ENCODE assay signal across 9 mouse cellular contexts in the genomic region with DNA sequence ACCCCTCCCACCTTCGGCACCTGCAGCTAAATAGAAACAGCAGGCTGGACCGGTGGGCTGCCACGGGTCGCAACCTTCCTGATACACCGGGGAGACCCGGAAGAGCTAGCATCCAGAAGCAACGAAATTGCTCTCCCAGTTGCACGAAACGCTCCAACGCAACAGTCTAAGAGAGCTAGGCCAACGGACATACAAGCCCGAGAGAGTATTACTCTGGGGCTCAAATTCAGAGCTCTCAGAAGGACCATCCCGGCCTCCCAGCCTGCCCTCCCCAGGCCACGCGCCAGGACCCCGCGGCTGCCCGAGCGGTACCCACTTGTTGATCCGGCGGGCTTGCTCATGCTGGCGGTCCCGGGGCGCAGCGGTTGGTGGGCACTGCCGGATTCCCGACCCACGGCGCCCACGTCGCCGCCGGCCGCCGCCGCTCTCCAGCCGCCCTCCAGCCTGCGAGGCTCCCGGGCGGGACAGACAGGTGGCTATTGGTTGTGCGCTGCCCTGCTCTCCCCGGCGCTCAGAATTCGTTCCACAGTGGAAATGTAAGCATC. TPM values are rescaled to one million over a fixed set of nuclear protein-coding genes. Genes with fewer than 3 reads are reported as not detected.
A peak's percentile ranks its signal among the peaks of the same experiment; 100 is the strongest.
DNase-seq lines count a peak whose midpoint lies in the region; ATAC-seq and TF ChIP-seq lines count a peak whose summit lies in the region.
"Had no signal": no experiment of that assay in that cellular context is flagged by ENCODE, and none has a peak within 500 bp of the region (broad histone marks: within the 10 kb centered on the region; RNA-seq: fewer than 3 reads in every experiment).

No protein-coding gene starts in this region.

- no peak for DNase-seq in kidney, postnatal 0 days (ENCODE audit: low spot score)
- DNase-seq in forebrain, embryonic 14.5 days (ENCODE audit: low spot score), result no peak
- peak; percentile 96 for DNase-seq in midbrain, embryonic 11.5 days (ENCODE audit: low spot score, missing footprints)
- DNase-seq in spleen, adult 12 weeks (ENCODE audit: low spot score), result no peak
- DNase-seq in adrenal gland, adult 2 months, result no peak
- DNase-seq: cerebellum, adult 9-10 months had no signal

- no peaks in the 10 kb centered on the region for H3K36me3 ChIP-seq in kidney, postnatal 0 days (ENCODE audit: insufficient read depth, low read length)
- no peaks in the 10 kb centered on the region for H3K36me3 ChIP-seq in kidney, embryonic 14.5 days (ENCODE audit: control insufficient read depth, insufficient read depth, low read length)
- no peaks in the 10 kb centered on the region for H3K36me3 ChIP-seq in forebrain, embryonic 14.5 days (ENCODE audit: control insufficient read depth, insufficient read depth, low read length)
- H3K36me3 ChIP-seq in midbrain, embryonic 11.5 days (ENCODE audit: control insufficient read depth, insufficient read depth, low read length), result no peaks in the 10 kb centered on the region

- TF ChIP-seq CTCF in kidney, postnatal 0 days (IDR thresholded peaks at IDR 0.05; ENCODE audit: low read depth), result no peak
- no peak for TF ChIP-seq CTCF in cortical plate, adult 2 months (IDR thresholded peaks at IDR 0.05; ENCODE audit: extremely low read depth, insufficient read depth, low read length)

- TF ChIP-seq POLR2A in cortical plate, adult 2 months (IDR thresholded peaks at IDR 0.05; ENCODE audit: extremely low read depth, insufficient read depth, low read length), result no peak

- no peak for ATAC-seq in kidney, postnatal 0 days (replicated peaks; ENCODE audit: low FRiP score, low read depth)
- no peak for ATAC-seq in kidney, embryonic 14.5 days (ENCODE audit: low FRiP score, low TSS enrichment)
- no peak for ATAC-seq in forebrain, embryonic 14.5 days
- no peak for ATAC-seq in midbrain, embryonic 11.5 days (ENCODE audit: low FRiP score)

- 2% methylated on average over 44 of the region's 44 CpGs for WGBS in kidney, postnatal 0 days
- under 1% methylated on average over 44 of the region's 44 CpGs for WGBS in kidney, embryonic 14.5 days
- under 1% methylated on average over 44 of the region's 44 CpGs for WGBS in forebrain, embryonic 14.5 days
- under 1% methylated on average over 44 of the region's 44 CpGs for WGBS in midbrain, embryonic 11.5 days

- H3K9ac ChIP-seq in kidney, postnatal 0 days (ENCODE audit: low read depth, low read length), result no peak overlapping the region
- H3K9ac ChIP-seq in kidney, embryonic 14.5 days (ENCODE audit: low read depth, low read length), result no peak overlapping the region
- peak overlapping the region; percentile 90 for H3K9ac ChIP-seq in forebrain, embryonic 14.5 days (ENCODE audit: low read length)
- H3K9ac ChIP-seq in midbrain, embryonic 11.5 days (ENCODE audit: low read length), result peak overlapping the region; percentile 85

- H3K4me1 ChIP-seq in kidney, postnatal 0 days (replicated peaks; ENCODE audit: insufficient read depth, low read length), result peaks cover 10% of the 10 kb centered on the region; the same call in 1 of the 2 replicates
- H3K4me1 ChIP-seq in kidney, embryonic 14.5 days (ENCODE audit: control insufficient read depth, insufficient read depth, low read length), result peaks cover 19% of the 10 kb centered on the region; the same call in 1 of the 2 replicates
- H3K4me1 ChIP-seq in cortical plate, adult 2 months (ENCODE audit: control insufficient read depth, insufficient read depth, low read length), result no peaks in the 10 kb centered on the region
- peaks cover 35% of the 10 kb centered on the region for H3K4me1 ChIP-seq in forebrain, embryonic 14.5 days (ENCODE audit: control insufficient read depth, insufficient read depth, low read length)
- peaks cover 42% of the 10 kb centered on the region for H3K4me1 ChIP-seq in midbrain, embryonic 11.5 days (ENCODE audit: control insufficient read depth, insufficient read depth, low read length)

- H3K27ac ChIP-seq in kidney, postnatal 0 days, result no peak overlapping the region
- no peak overlapping the region for H3K27ac ChIP-seq in kidney, embryonic 14.5 days (ENCODE audit: low read depth, low read length)
- H3K27ac ChIP-seq in cortical plate, adult 2 months (ENCODE audit: insufficient read depth, low read length), result peak overlapping the region; percentile 60; the same call in 1 of the 2 replicates
- H3K27ac ChIP-seq in forebrain, embryonic 14.5 days (ENCODE audit: low read depth, low read length), result peak overlapping the region; percentile 75
- H3K27ac ChIP-seq in midbrain, embryonic 11.5 days (ENCODE audit: low read depth, low read length), result peak overlapping the region; percentile 61; the same call in 1 of the 2 replicates

- no peaks in the 10 kb centered on the region for H3K9me3 ChIP-seq in kidney, postnatal 0 days (replicated peaks; ENCODE audit: low read length)
- no peaks in the 10 kb centered on the region; the same call in 1 of the 2 replicates for H3K9me3 ChIP-seq in kidney, embryonic 14.5 days (ENCODE audit: control insufficient read depth, low read length)
- no peaks in the 10 kb centered on the region for H3K9me3 ChIP-seq in forebrain, embryonic 14.5 days (replicated peaks; ENCODE audit: control insufficient read depth, low read length)
- H3K9me3 ChIP-seq in midbrain, embryonic 11.5 days (ENCODE audit: control insufficient read depth, low read length), result no peaks in the 10 kb centered on the region

- H3K27me3 ChIP-seq in kidney, postnatal 0 days (ENCODE audit: insufficient read depth, low read length), result peaks cover 92% of the 10 kb centered on the region
- H3K27me3 ChIP-seq in kidney, embryonic 14.5 days (ENCODE audit: control insufficient read depth, insufficient read depth, low read length), result peaks cover 99% of the 10 kb centered on the region
- H3K27me3 ChIP-seq in forebrain, embryonic 14.5 days (replicated peaks; ENCODE audit: control insufficient read depth, insufficient read depth, low read length), result 0 out of 2 replicates have a peak, but pooled peaks cover 4% of the 10 kb centered on the region
- peaks cover 74% of the 10 kb centered on the region for H3K27me3 ChIP-seq in midbrain, embryonic 11.5 days (ENCODE audit: control insufficient read depth, insufficient read depth, low read length)

- H3K4me2 ChIP-seq in kidney, postnatal 0 days (ENCODE audit: low read length), result peak overlapping the region; percentile 5; the same call in 1 of the 2 replicates
- H3K4me2 ChIP-seq in kidney, embryonic 14.5 days (replicated peaks; ENCODE audit: low read depth, low read length), result no peak overlapping the region; the same call in 1 of the 2 replicates
- H3K4me2 ChIP-seq in forebrain, embryonic 14.5 days (ENCODE audit: low read length), result peak overlapping the region; percentile 86
- peak overlapping the region; percentile 72 for H3K4me2 ChIP-seq in midbrain, embryonic 11.5 days

- no peak overlapping the region; the same call in 1 of the 2 replicates for H3K4me3 ChIP-seq in kidney, postnatal 0 days (replicated peaks; ENCODE audit: low read depth, low read length)
- H3K4me3 ChIP-seq in kidney, embryonic 14.5 days (ENCODE audit: low read length), result no peak overlapping the region
- H3K4me3 ChIP-seq in cortical plate, adult 2 months (ENCODE audit: insufficient read depth, low read length), result peak overlapping the region; percentile 47
- H3K4me3 ChIP-seq in forebrain, embryonic 14.5 days (ENCODE audit: low read depth, low read length), result peak overlapping the region; percentile 68
- H3K4me3 ChIP-seq in midbrain, embryonic 11.5 days (ENCODE audit: low read depth, low read length), result peak overlapping the region; percentile 61

RNA-seq across cellular contexts. Expression of gene Nr2e1, which starts 0.8 kb away (rescaled TPM):
- polyA plus RNA-seq in kidney, postnatal 0 days (2015; fragmentation: Nextera tagmentation; extraction: Ambion mirVana), result not detected in 2 replicates
- polyA plus RNA-seq in kidney, embryonic 14.5 days (2014; fragmentation: Nextera tagmentation; extraction: Ambion mirVana), result not detected in 2 replicates
- polyA plus RNA-seq in cortical plate, adult 2 months (2012; rRNA removed), result 15.2 and 18.6 TPM in 2 replicates
- polyA plus RNA-seq in forebrain, embryonic 14.5 days (2014; fragmentation: Nextera tagmentation; extraction: Ambion mirVana), result 33.2 and 39.4 TPM in 2 replicates
- 32.2 and 32.6 TPM in 2 replicates for polyA plus RNA-seq in midbrain, embryonic 11.5 days (2014; fragmentation: Nextera tagmentation; extraction: Ambion mirVana)
- total RNA-seq in adrenal gland, adult 2 months (2021), result not detected
- polyA plus RNA-seq in adrenal gland, adult 2 months (2012; rRNA removed), result not detected in 2 replicates
- polyA plus RNA-seq: intestine, embryonic 14.5 days had no signal

RNA-seq across cellular contexts. Expression of gene Ostm1, which starts 1.0 kb away (rescaled TPM):
- 26.6 and 27.9 TPM in 2 replicates for polyA plus RNA-seq in kidney, postnatal 0 days (2015; fragmentation: Nextera tagmentation; extraction: Ambion mirVana)
- polyA plus RNA-seq in kidney, embryonic 14.5 days (2014; fragmentation: Nextera tagmentation; extraction: Ambion mirVana), result 8.5 and 12.9 TPM in 2 replicates
- polyA plus RNA-seq in cortical plate, adult 2 months (2012; rRNA removed), result 45.4 TPM in 2 replicates
- 54.2 and 54.9 TPM in 2 replicates for polyA plus RNA-seq in forebrain, embryonic 14.5 days (2014; fragmentation: Nextera tagmentation; extraction: Ambion mirVana)
- polyA plus RNA-seq in midbrain, embryonic 11.5 days (2014; fragmentation: Nextera tagmentation; extraction: Ambion mirVana), result 28.5 and 29.2 TPM in 2 replicates
- total RNA-seq in adrenal gland, adult 2 months (2021), result 10 to 100 TPM; 22.9 to 34.0 TPM
- 29.7 and 33.0 TPM in 2 replicates for polyA plus RNA-seq in adrenal gland, adult 2 months (2012; rRNA removed)

Comparison
In these comparisons a context has a peak if more than half of its experiments do, and no peak if none do; other contexts are left out.
1. H3K27ac ChIP-seq: peak in cortical plate, adult 2 months (single experiment), forebrain, embryonic 14.5 days (single experiment) and midbrain, embryonic 11.5 days (single experiment); none in kidney, postnatal 0 days (single experiment) and kidney, embryonic 14.5 days (single experiment).
2. H3K4me3 ChIP-seq: peak in cortical plate, adult 2 months (single experiment), forebrain, embryonic 14.5 days (single experiment) and midbrain, embryonic 11.5 days (single experiment); none in kidney, postnatal 0 days (single experiment) and kidney, embryonic 14.5 days (single experiment).
3. H3K9ac ChIP-seq: peak in forebrain, embryonic 14.5 days (single experiment) and midbrain, embryonic 11.5 days (single experiment); none in kidney, postnatal 0 days (single experiment) and kidney, embryonic 14.5 days (single experiment).
4. RNA of gene Nr2e1, which starts 0.8 kb away (polyA plus RNA-seq): 33.2 to 39.4 TPM in forebrain, embryonic 14.5 days, 32.2 to 32.6 TPM in midbrain, embryonic 11.5 days and 15.2 to 18.6 TPM in cortical plate, adult 2 months; not detected in kidney, embryonic 14.5 days, not detected in kidney, postnatal 0 days and not detected in adrenal gland, adult 2 months; every median in the first group is over 10 times any median in the second.